Mouse (Mus musculus) thymus, adult 18-20 months (tissue): Measurements from ENCODE around the gene Stambp.

Experiments used
- DNase-seq, 2 experiments: peaks; one replicate each; pipeline ENCODE4 v3.0.0; 2022; ENCODE audit warnings: mixed read lengths in 2 of 2

The Stambp gene

DNA sequence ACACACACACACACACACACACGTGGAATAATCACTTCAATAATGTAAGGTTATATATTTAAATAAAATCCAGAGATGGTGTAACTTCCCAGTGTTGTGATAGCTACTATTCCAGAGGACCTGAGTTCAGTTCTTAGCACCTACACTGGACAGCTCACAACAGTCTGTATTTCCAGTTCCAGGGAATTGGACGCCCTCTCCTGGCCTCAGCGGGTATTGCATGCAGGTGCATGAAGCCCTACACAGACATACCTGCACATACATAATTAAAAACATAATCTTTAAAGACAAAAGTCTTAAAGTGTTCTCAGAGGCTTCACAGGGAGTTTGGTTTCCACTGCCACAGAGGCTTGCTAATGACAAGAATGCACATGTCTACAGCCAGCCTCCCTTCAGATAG is 72.1 kb downstream of the Stambp start:
- no peak for DNase-seq

- no peak for DNase-seq
These were observed 73.5 kb downstream of the Stambp start for GRCm38 (mm10) chr6:83499078-83499477.

- no peak for DNase-seq
These were observed 75.5 kb downstream of the Stambp start for GRCm38 (mm10) chr6:83496753-83497710.

GRCm38 (mm10) chr6:83496009-83496752 is 76.3 kb downstream of the Stambp start:
- no peak for DNase-seq
